Comparison of ENCODE assay signal across 17 mouse cellular contexts in the genomic region with DNA sequence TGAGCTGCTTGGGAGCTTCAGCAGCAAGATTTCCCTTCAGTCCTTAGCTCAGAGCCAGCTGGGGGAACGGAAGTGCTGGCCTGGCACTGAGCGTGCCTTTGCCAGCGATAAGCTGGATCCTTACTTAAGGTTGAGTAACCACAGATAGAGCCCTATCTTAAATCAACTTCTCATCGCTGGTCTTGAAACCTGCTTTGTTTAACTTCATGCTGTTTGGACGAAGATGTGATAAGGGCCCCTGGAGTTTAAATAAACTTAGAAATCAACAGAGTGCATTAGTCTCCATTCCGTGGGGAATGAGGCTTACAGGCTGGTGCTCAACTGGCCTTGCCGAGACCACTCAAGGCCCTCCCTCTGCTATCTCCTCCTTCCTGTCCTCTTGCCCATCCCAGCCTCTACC. TPM values are rescaled to one million over a fixed set of nuclear protein-coding genes. Genes with fewer than 3 reads are reported as not detected.
DNase-seq lines count a peak whose midpoint lies in the region; ATAC-seq and TF ChIP-seq lines count a peak whose summit lies in the region.
"Had no signal": no experiment of that assay in that cellular context is flagged by ENCODE, and none has a peak within 500 bp of the region (broad histone marks: within the 10 kb centered on the region; RNA-seq: fewer than 3 reads in every experiment).

No protein-coding gene starts in this region.

- no peaks in the 10 kb centered on the region for H3K79me2 ChIP-seq in heart, adult 2 months (replicated peaks; ENCODE audit: control insufficient read depth, insufficient read depth, low read length)

- peaks cover 8% of the 10 kb centered on the region; the same call in 1 of the 2 replicates for H3K4me1 ChIP-seq in heart, embryonic 11.5 days (ENCODE audit: control insufficient read depth, insufficient read depth, low read length)
- no peaks in the 10 kb centered on the region for H3K4me1 ChIP-seq in heart, adult 2 months (ENCODE audit: control insufficient read depth, insufficient read depth, low read length)
- H3K4me1 ChIP-seq in bone marrow macrophage, adult 2 months (ENCODE audit: control insufficient read depth, insufficient read depth, low read length), result peaks cover 37% of the 10 kb centered on the region
- peaks cover 26 to 42% of the 10 kb centered on the region in 2 experiments for H3K4me1 ChIP-seq in liver, embryonic 14.5 days (replicated peaks; ENCODE audit: control insufficient read depth in 2 of 2, insufficient read depth in 2 of 2, low read length in 1 of 2)
- peaks cover 46% of the 10 kb centered on the region for H3K4me1 ChIP-seq in megakaryocyte, embryonic 14.5 days
- H3K4me1 ChIP-seq: embryonic facial prominence, embryonic 15.5 days; hindbrain, embryonic 12.5 days; neural tube, embryonic 13.5 days had no signal

- H3K36me3 ChIP-seq in heart, embryonic 11.5 days (ENCODE audit: control insufficient read depth, insufficient read depth, low read length), result no peaks in the 10 kb centered on the region
- no peaks in the 10 kb centered on the region for H3K36me3 ChIP-seq in heart, adult 2 months (ENCODE audit: control insufficient read depth, insufficient read depth, low read length)
- H3K36me3 ChIP-seq in liver, embryonic 14.5 days (replicated peaks; ENCODE audit: control insufficient read depth, insufficient read depth, low read depth), result no peaks in the 10 kb centered on the region
- no peaks in the 10 kb centered on the region for H3K36me3 ChIP-seq in megakaryocyte, embryonic 14.5 days (replicated peaks; ENCODE audit: low read length)
- H3K36me3 ChIP-seq: embryonic facial prominence, embryonic 15.5 days; hindbrain, embryonic 12.5 days; neural tube, embryonic 13.5 days had no signal

- 10% methylated on average over 7 of the region's 7 CpGs for WGBS in heart, embryonic 11.5 days (ENCODE audit: insufficient replicate concordance)
- 19% methylated on average over 7 of the region's 7 CpGs for WGBS in heart, adult 2 months
- WGBS in liver, embryonic 14.5 days (ENCODE audit: insufficient replicate concordance), result 6% methylated on average over 7 of the region's 7 CpGs

- no peak for TF ChIP-seq EP300 in heart, adult 2 months (IDR thresholded peaks at IDR 0.05; ENCODE audit: insufficient read depth, low read depth, low read length)
- peak; percentile 69 for TF ChIP-seq EP300 in liver, embryonic 14.5 days (IDR thresholded peaks at IDR 0.05; ENCODE audit: low read depth)

- 0 out of 2 replicates have a peak, but pooled peaks have one; percentile 29 for ATAC-seq in heart, embryonic 11.5 days (replicated peaks; ENCODE audit: insufficient number of reproducible peaks, low FRiP score, low TSS enrichment)
- peak; percentile 67 for ATAC-seq in liver, embryonic 14.5 days (ENCODE audit: insufficient read depth)

- no peak for TF ChIP-seq CTCF in heart, adult 2 months (IDR thresholded peaks at IDR 0.05)
- TF ChIP-seq CTCF in bone marrow macrophage, adult 2 months (IDR thresholded peaks at IDR 0.05; ENCODE audit: low read depth, low read length), result no peak; the same call in 1 of the 2 replicates
- no peak for TF ChIP-seq CTCF in liver, embryonic 14.5 days (IDR thresholded peaks at IDR 0.05; ENCODE audit: low read depth)

- H3K27me3 ChIP-seq in heart, embryonic 11.5 days (ENCODE audit: control insufficient read depth, insufficient read depth, low read length), result no peaks in the 10 kb centered on the region
- H3K27me3 ChIP-seq in heart, adult 2 months (ENCODE audit: control insufficient read depth, insufficient read depth, low read length), result no peaks in the 10 kb centered on the region
- H3K27me3 ChIP-seq in liver, embryonic 14.5 days (ENCODE audit: control insufficient read depth, insufficient read depth, low read length), result no peaks in the 10 kb centered on the region; the same call in 1 of the 2 replicates
- H3K27me3 ChIP-seq in megakaryocyte, embryonic 14.5 days (replicated peaks), result peaks cover 11% of the 10 kb centered on the region
- H3K27me3 ChIP-seq: embryonic facial prominence, embryonic 15.5 days had no signal

- intact Hi-C loops in heart, adult 2 months (cut with DNase I), result no loop called here

- H3K27ac ChIP-seq in heart, embryonic 11.5 days (ENCODE audit: low read depth, low read length), result 0 out of 2 replicates have a peak overlapping the region, but pooled peaks have one; percentile 15
- no peak overlapping the region for H3K27ac ChIP-seq in heart, adult 2 months
- peak overlapping the region; percentile 39 for H3K27ac ChIP-seq in bone marrow macrophage, adult 2 months (ENCODE audit: insufficient read depth, low read depth, low read length)
- peak overlapping the region; percentile 15 for H3K27ac ChIP-seq in liver, embryonic 14.5 days
- H3K27ac ChIP-seq: embryonic facial prominence, embryonic 15.5 days; hindbrain, embryonic 12.5 days; left cerebral cortex, adult 2 months; neural tube, embryonic 13.5 days had no signal

- no peaks in the 10 kb centered on the region for H3K9me3 ChIP-seq in heart, embryonic 11.5 days (replicated peaks; ENCODE audit: control insufficient read depth, low read length)
- no peaks in the 10 kb centered on the region for H3K9me3 ChIP-seq in liver, embryonic 14.5 days (ENCODE audit: control insufficient read depth, low read length)
- no peaks in the 10 kb centered on the region for H3K9me3 ChIP-seq in megakaryocyte, embryonic 14.5 days
- H3K9me3 ChIP-seq: embryonic facial prominence, embryonic 15.5 days; hindbrain, embryonic 12.5 days; neural tube, embryonic 13.5 days had no signal

- H3K4me3 ChIP-seq in heart, embryonic 11.5 days (ENCODE audit: low read depth, low read length), result no peak overlapping the region
- H3K4me3 ChIP-seq in heart, adult 2 months, result no peak overlapping the region
- no peak overlapping the region for H3K4me3 ChIP-seq in bone marrow macrophage, adult 2 months (ENCODE audit: insufficient read depth, low read length)
- no peak overlapping the region for H3K4me3 ChIP-seq in liver, embryonic 14.5 days (ENCODE audit: insufficient read depth in 1 of 2, low read depth in 2 of 2, low read length in 2 of 2)
- H3K4me3 ChIP-seq in megakaryocyte, embryonic 14.5 days (replicated peaks), result peak overlapping the region; percentile 81
- H3K4me3 ChIP-seq: embryonic facial prominence, embryonic 15.5 days; hindbrain, embryonic 12.5 days; left cerebral cortex, adult 2 months; neural tube, embryonic 13.5 days had no signal

- no peak overlapping the region for H3K9ac ChIP-seq in heart, embryonic 11.5 days (ENCODE audit: low read depth, low read length)
- H3K9ac ChIP-seq in heart, adult 2 months (ENCODE audit: low read depth, low read length), result no peak overlapping the region
- 0 out of 2 replicates have a peak overlapping the region, but pooled peaks have one; percentile 35 for H3K9ac ChIP-seq in liver, embryonic 14.5 days (replicated peaks)
- H3K9ac ChIP-seq: embryonic facial prominence, embryonic 15.5 days; hindbrain, embryonic 12.5 days; neural tube, embryonic 13.5 days had no signal

- no peak for TF ChIP-seq POLR2A in heart, adult 2 months (IDR thresholded peaks at IDR 0.05; ENCODE audit: insufficient read depth, low read depth, low read length)
- no peak for TF ChIP-seq POLR2A in bone marrow macrophage, adult 2 months (IDR thresholded peaks at IDR 0.05; ENCODE audit: borderline replicate concordance, low read depth, low read length)

- DNase-seq in heart, adult 2 months, result no peak
- peak; percentile 26 to 40 (median 37) for DNase-seq in liver, embryonic 14.5 days (ENCODE audit: low read depth in 3 of 3, low spot score in 3 of 3)
- no peak for DNase-seq in cerebellum, postnatal 36 days
- no peak for DNase-seq in cerebellum, adult 18-20 months
- no peak for DNase-seq in kidney, adult 8-10 months
- DNase-seq: adrenal gland, postnatal 14 days; B cell, adult 2 months; cerebellum, adult 9-10 months; kidney, postnatal 25 days; thymus, postnatal 36 days had no signal

- H3K4me2 ChIP-seq in heart, embryonic 11.5 days, result peak overlapping the region; percentile 22; the same call in 1 of the 2 replicates
- peak overlapping the region; percentile 44 for H3K4me2 ChIP-seq in liver, embryonic 14.5 days (ENCODE audit: low read depth)
- H3K4me2 ChIP-seq: embryonic facial prominence, embryonic 15.5 days; hindbrain, embryonic 12.5 days; neural tube, embryonic 13.5 days had no signal

RNA-seq across cellular contexts. Expression of a gene that starts 11.7 kb away (rescaled TPM):
- polyA plus RNA-seq in heart, embryonic 11.5 days (2014; fragmentation: Nextera tagmentation; extraction: Ambion mirVana), result 1.2 and 1.5 TPM in 2 replicates
- under 1 TPM in 1 of 2 experiments, not detected in 1; 0.26 TPM for total RNA-seq in heart, adult 2 months (2021)
- 0.12 and 6.8 TPM in 2 replicates for polyA plus RNA-seq in heart, adult 2 months (2012; rRNA removed)
- not detected in 2 replicates for polyA plus RNA-seq in bone marrow macrophage, adult 2 months (2012; ENCODE audit: insufficient read depth, insufficient read length, missing spikeins)
- polyA plus RNA-seq in liver, embryonic 14.5 days (2012; rRNA removed), result 0.47 and 0.73 TPM in 2 replicates
- polyA plus RNA-seq in liver, embryonic 14.5 days (2014; fragmentation: Nextera tagmentation; extraction: Ambion mirVana), result 0.43 and 0.47 TPM in 2 replicates
- 0.64 and 3.8 TPM in 2 replicates for polyA plus RNA-seq in megakaryocyte, embryonic 14.5 days (2012; ENCODE audit: insufficient read depth, low replicate concordance)

RNA-seq across cellular contexts. Expression of a gene that starts 27.6 kb away (rescaled TPM):
- polyA plus RNA-seq in heart, embryonic 11.5 days (2014; fragmentation: Nextera tagmentation; extraction: Ambion mirVana), result 1.4 and 1.7 TPM in 2 replicates
- not detected for total RNA-seq in heart, adult 2 months (2021)
- 0.68 TPM in 1 of 2 replicates, not detected in the other for polyA plus RNA-seq in heart, adult 2 months (2012; rRNA removed)
- not detected in 2 replicates for polyA plus RNA-seq in bone marrow macrophage, adult 2 months (2012; ENCODE audit: insufficient read depth, insufficient read length, missing spikeins)
- polyA plus RNA-seq in liver, embryonic 14.5 days (2012; rRNA removed), result 0.35 and 0.39 TPM in 2 replicates
- 0.29 TPM in 2 replicates for polyA plus RNA-seq in liver, embryonic 14.5 days (2014; fragmentation: Nextera tagmentation; extraction: Ambion mirVana)
- not detected in 2 replicates for polyA plus RNA-seq in megakaryocyte, embryonic 14.5 days (2012; ENCODE audit: insufficient read depth, low replicate concordance)
- total RNA-seq: adrenal gland, postnatal 14 days; left cerebral cortex, adult 2 months had no signal

RNA-seq across cellular contexts. Expression of a gene that starts 34.7 kb away (rescaled TPM):
- polyA plus RNA-seq in heart, embryonic 11.5 days (2014; fragmentation: Nextera tagmentation; extraction: Ambion mirVana), result 58.2 and 59.9 TPM in 2 replicates
- total RNA-seq in heart, adult 2 months (2021), result 10 to 100 TPM; 56.9 to 64.5 TPM
- polyA plus RNA-seq in heart, adult 2 months (2012; rRNA removed), result 90.2 and 110 TPM in 2 replicates
- polyA plus RNA-seq in bone marrow macrophage, adult 2 months (2012; ENCODE audit: insufficient read depth, insufficient read length, missing spikeins), result 12.2 and 13.0 TPM in 2 replicates
- 27.0 and 27.9 TPM in 2 replicates for polyA plus RNA-seq in liver, embryonic 14.5 days (2012; rRNA removed)
- 23.1 and 25.1 TPM in 2 replicates for polyA plus RNA-seq in liver, embryonic 14.5 days (2014; fragmentation: Nextera tagmentation; extraction: Ambion mirVana)
- 23.7 and 34.3 TPM in 2 replicates for polyA plus RNA-seq in megakaryocyte, embryonic 14.5 days (2012; ENCODE audit: insufficient read depth, low replicate concordance)

RNA-seq across cellular contexts. Expression of a gene that starts 42.1 kb away (rescaled TPM):
- polyA plus RNA-seq in heart, embryonic 11.5 days (2014; fragmentation: Nextera tagmentation; extraction: Ambion mirVana), result 10.3 and 11.1 TPM in 2 replicates
- 1 to 10 TPM; 4.1 to 6.7 TPM for total RNA-seq in heart, adult 2 months (2021)
- polyA plus RNA-seq in heart, adult 2 months (2012; rRNA removed), result 2.8 TPM in 2 replicates
- 7.0 and 8.4 TPM in 2 replicates for polyA plus RNA-seq in bone marrow macrophage, adult 2 months (2012; ENCODE audit: insufficient read depth, insufficient read length, missing spikeins)
- polyA plus RNA-seq in liver, embryonic 14.5 days (2012; rRNA removed), result 7.1 and 7.9 TPM in 2 replicates
- polyA plus RNA-seq in liver, embryonic 14.5 days (2014; fragmentation: Nextera tagmentation; extraction: Ambion mirVana), result 14.4 and 16.3 TPM in 2 replicates
- 18.7 and 34.3 TPM in 2 replicates for polyA plus RNA-seq in megakaryocyte, embryonic 14.5 days (2012; ENCODE audit: insufficient read depth, low replicate concordance)

RNA-seq across cellular contexts. Expression of a gene that starts 49.0 kb away (rescaled TPM):
- polyA plus RNA-seq in heart, embryonic 11.5 days (2014; fragmentation: Nextera tagmentation; extraction: Ambion mirVana), result 10.4 and 13.4 TPM in 2 replicates
- 1 to 10 TPM; 1.4 to 1.5 TPM for total RNA-seq in heart, adult 2 months (2021)
- polyA plus RNA-seq in heart, adult 2 months (2012; rRNA removed), result 4.7 and 5.1 TPM in 2 replicates
- polyA plus RNA-seq in bone marrow macrophage, adult 2 months (2012; ENCODE audit: insufficient read depth, insufficient read length, missing spikeins), result 0.76 and 0.84 TPM in 2 replicates
- 2.0 and 2.3 TPM in 2 replicates for polyA plus RNA-seq in liver, embryonic 14.5 days (2012; rRNA removed)
- 0.72 and 0.73 TPM in 2 replicates for polyA plus RNA-seq in liver, embryonic 14.5 days (2014; fragmentation: Nextera tagmentation; extraction: Ambion mirVana)
- polyA plus RNA-seq in megakaryocyte, embryonic 14.5 days (2012; ENCODE audit: insufficient read depth, low replicate concordance), result 1.1 and 1.6 TPM in 2 replicates

Comparison
In these comparisons a context has a peak if more than half of its experiments do, and no peak if none do; other contexts are left out.
1. DNase-seq: peak in liver, embryonic 14.5 days (3 of 3); none in heart, adult 2 months (0 of 2), cerebellum, postnatal 36 days (0 of 2), cerebellum, adult 18-20 months (0 of 2) and kidney, adult 8-10 months (0 of 2).